Mouse (Mus musculus) forebrain, embryonic 16.5 days (tissue): ENCODE results near the gene Lifr. TPM values are rescaled to one million over a fixed set of nuclear protein-coding genes. Genes with fewer than 3 reads are reported as not detected.

Experiments
- ATAC-seq: fragments of 200-750 bp; cut with Nextera tagmentation; 2 replicates; pipeline ENCODE4 v1.8.0; 2017; ENCODE audit warnings: mild to moderate bottlenecking, moderate library complexity
- H3K27ac ChIP-seq: fragments of 300-500 bp; sonication (generic); 2 replicates; pipeline ENCODE4 v1.5.1; 2014; ENCODE audit warnings: low read length, control low read depth
- H3K27me3 ChIP-seq: fragments of 300-500 bp; sonication (generic); replicated peaks from 2 replicates; pipeline ENCODE4 v1.6.1; 2014; ENCODE audit warnings: low read length; ENCODE audit not compliant: control insufficient read depth, insufficient read depth
- H3K36me3 ChIP-seq: fragments of 300-500 bp; sonication (generic); 2 replicates; pipeline ENCODE4 v1.6.1; 2014; ENCODE audit not compliant: control insufficient read depth, insufficient read depth
- H3K4me1 ChIP-seq: fragments of 300-500 bp; sonication (generic); replicated peaks from 2 replicates; pipeline ENCODE4 v1.6.1; 2014; ENCODE audit warnings: low read length; ENCODE audit not compliant: control insufficient read depth, insufficient read depth
- H3K4me2 ChIP-seq: fragments of 300-500 bp; sonication (generic); 2 replicates; pipeline ENCODE4 v1.6.1; 2014; ENCODE audit warnings: mild to moderate bottlenecking, low read length, control low read depth
- H3K4me3 ChIP-seq: fragments of 300-500 bp; sonication (generic); replicated peaks from 2 replicates; pipeline ENCODE4 v1.5.1; 2014; ENCODE audit warnings: mild to moderate bottlenecking, low read length, control low read depth
- H3K9ac ChIP-seq: fragments of 300-500 bp; sonication (generic); replicated peaks from 2 replicates; pipeline ENCODE4 v1.6.1; 2014; ENCODE audit warnings: low read depth, low read length, control low read depth
- H3K9me3 ChIP-seq: fragments of 300-500 bp; sonication (generic); 2 replicates; pipeline ENCODE4 v1.6.1; 2016; ENCODE audit warnings: low read length; ENCODE audit not compliant: control insufficient read depth
- WGBS: fragments of 180-500 bp; shearing (Covaris S2); extraction: QIAGEN DNeasy Blood & Tissue Kit; methylation state at CpG from one replicate; pipeline ENCODE4 v1.1.7; 2014; 5-methylcytosine and 5-hydroxymethylcytosine counted together
- polyA plus RNA-seq: library from polyadenylated mRNA; unstranded; fragments of >200 nt; fragmentation: Nextera tagmentation; extraction: Ambion mirVana; gene quantifications from 2 replicates; pipeline ENCODE4 v1.2.1, GENCODE M21; 2015

The Lifr gene
- polyA plus RNA-seq, 1 experiment from 2014 or later: 7.4 TPM

GRCm38 (mm10) chr15:7239904-7240303, 149.5 kb downstream of the Lifr start:
- Histone ChIP-seq H3K9me3 (no peaks in the 10 kb centered on the region), H3K36me3 (no peaks in the 10 kb centered on the region), H3K4me1 (0 out of 2 replicates have a peak, but pooled peaks cover 7% of the 10 kb centered on the region), H3K4me3 (no peak overlapping the region), H3K27ac (no peak overlapping the region), H3K9ac (no peak overlapping the region), H3K4me2 (no peak overlapping the region), H3K27me3 (no peaks in the 10 kb centered on the region)
- 73% methylated on average over 11 of the region's 11 CpGs for WGBS
- ATAC-seq: no peak

- peak; percentile 43; the same call in 1 of the 2 replicates for ATAC-seq
- H3K4me3 ChIP-seq: no peak overlapping the region
- no peaks in the 10 kb centered on the region for H3K36me3 ChIP-seq
- no peaks in the 10 kb centered on the region for H3K27me3 ChIP-seq
- 0 out of 2 replicates have a peak, but pooled peaks cover 7% of the 10 kb centered on the region for H3K4me1 ChIP-seq
- no peak overlapping the region for H3K4me2 ChIP-seq
- H3K27ac ChIP-seq: no peak overlapping the region
- WGBS: 60% methylated on average over 3 of the region's 3 CpGs
- H3K9me3 ChIP-seq: no peaks in the 10 kb centered on the region
- no peak overlapping the region for H3K9ac ChIP-seq
Measured at GRCm38 (mm10) chr15:7240950-7241349, 150.5 kb downstream of the Lifr start.

GRCm38 (mm10) chr15:7242161-7242850, 151.9 kb downstream of the Lifr start:
- H3K36me3 ChIP-seq: no peaks in the 10 kb centered on the region
- H3K9ac ChIP-seq: no peak overlapping the region
- no peaks in the 10 kb centered on the region for H3K27me3 ChIP-seq
- H3K9me3 ChIP-seq: no peaks in the 10 kb centered on the region
- 0 out of 2 replicates have a peak, but pooled peaks cover 7% of the 10 kb centered on the region for H3K4me1 ChIP-seq
- WGBS: 80% methylated on average over 15 of the region's 15 CpGs
- no peak for ATAC-seq
- H3K4me2 ChIP-seq: no peak overlapping the region
- no peak overlapping the region for H3K27ac ChIP-seq
- H3K4me3 ChIP-seq: no peak overlapping the region

Other genes with a start within 250 kb of the Lifr start
- 1.2 and 2.6 TPM in 2 replicates for gene Osmr, start 215.6 kb upstream of the Lifr start, polyA plus RNA-seq